Mouse (Mus musculus) gastrocnemius, postnatal 36 days (tissue): ENCODE measurements at regions not wholly inside any gene's neighbourhood (a gene's known extent, or its start where the extent isn't known, plus 50 kb on each side); places are given as distances from the start of the nearest gene placed in this dataset.

Experiments used
- DNase-seq, 2 experiments: peaks; one replicate each; pipeline ENCODE4 v3.0.0; 2022
- intact Hi-C: fragments of 180-260 bp; cut with DNase I; formaldehyde crosslinking; loops from one replicate; pipeline ENCODE4 v1.15.1; 2025

DNA sequence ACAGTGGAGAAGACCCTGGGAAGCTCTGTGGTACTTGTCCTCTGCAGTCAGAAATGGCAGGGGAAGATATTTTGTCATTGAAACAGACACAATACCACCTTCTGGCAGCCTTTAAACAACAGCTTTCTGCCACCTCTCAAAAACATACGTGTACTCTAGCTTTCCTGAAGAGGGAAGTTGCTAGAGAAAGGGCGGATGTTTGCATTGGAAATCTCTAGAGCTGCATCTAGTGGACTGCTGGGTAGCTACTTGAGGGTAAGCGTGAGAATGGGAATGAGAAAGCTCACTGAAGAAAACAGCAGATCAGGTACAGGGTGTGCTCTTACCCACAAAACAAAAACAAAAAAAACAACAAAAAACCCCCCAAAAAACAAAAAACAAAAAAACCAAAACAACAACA lies 61.4 kb upstream of the Eif4g2 start:
- no peak for DNase-seq
- intact Hi-C loops, result no loop called here

DNA sequence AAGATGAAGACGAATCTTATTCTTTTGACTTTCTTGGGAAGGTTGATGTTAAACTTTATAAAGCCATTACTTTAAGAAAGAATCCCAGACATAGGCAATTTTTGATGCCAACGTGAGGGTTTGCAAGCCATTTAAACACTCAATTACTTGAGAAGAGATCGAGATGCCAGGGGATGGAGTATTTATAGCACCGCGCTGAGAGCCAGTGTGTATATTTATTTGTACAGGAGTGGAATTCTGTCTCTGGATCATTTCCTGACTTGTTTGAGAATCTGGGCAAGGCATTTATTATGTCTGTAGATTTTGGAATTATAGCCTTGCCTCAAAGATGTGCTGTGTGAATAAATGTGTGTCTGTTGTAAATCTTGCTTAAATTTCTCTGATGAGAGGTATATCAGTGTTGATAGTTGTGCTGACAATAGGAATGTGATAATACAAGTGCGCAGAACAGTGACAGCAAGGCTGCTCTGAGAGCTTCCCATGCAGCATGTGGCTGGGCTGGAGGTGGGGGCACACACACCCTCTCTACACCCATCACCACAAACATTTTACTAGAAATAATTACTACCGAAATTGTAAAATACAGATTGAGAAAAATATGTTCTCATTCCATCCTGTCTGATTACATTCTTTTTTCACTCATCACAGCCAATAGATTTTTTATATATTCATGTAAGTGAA lies 58.6 kb upstream of the Eif4g2 start:
- DNase-seq, result no peak
- intact Hi-C loops, result no loop called here

DNA sequence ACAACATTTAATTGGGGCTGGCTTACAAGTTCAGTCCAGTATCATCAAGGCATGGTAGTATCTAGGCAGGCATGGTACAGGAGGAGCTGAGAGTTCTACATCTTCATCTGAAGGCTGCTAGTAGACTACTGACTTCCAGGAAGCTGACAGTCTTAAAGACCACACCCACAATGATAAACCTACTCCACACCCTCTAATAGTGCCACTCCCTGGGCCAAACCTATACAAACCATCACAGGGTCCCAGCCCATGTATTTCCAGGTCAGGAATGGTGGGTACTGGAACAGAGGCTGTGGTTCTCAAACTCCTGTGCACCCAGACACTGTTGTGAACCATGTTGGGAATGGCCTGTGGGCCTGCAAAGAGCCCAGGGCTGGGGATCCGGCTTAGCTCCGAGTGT lies 55.2 kb upstream of the Eif4g2 start:
- intact Hi-C loops, result no loop called here
- DNase-seq, result no peak

DNA sequence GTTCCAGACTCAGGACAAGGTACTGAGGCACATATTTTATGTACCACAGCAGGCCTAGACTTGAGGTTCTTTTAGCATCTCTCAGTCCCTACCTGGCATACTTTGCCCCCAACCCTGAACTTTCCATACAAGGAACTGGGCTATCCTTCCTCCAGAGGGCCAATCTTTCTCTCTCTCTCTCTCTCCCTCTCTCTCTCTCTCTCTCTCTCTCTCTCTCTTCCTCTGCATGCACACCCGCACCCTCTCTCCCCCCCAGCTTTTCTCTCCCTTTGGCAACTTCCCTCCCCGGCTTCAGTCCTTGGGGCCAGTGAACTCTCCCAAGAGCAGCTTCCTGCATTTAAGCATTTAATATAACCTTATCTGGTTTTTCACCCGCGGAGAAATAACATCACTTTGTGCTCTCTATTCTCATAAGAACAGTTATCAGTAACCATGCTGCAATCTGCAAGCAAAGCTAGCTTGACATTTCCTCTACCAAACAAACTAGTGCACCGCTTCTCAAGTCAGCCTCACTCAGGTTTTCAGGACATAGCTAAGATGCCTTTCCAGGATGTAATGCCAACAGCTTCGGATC lies 53.3 kb upstream of the Eif4g2 start:
- DNase-seq, result no peak
- intact Hi-C loops, result no loop called here

DNA sequence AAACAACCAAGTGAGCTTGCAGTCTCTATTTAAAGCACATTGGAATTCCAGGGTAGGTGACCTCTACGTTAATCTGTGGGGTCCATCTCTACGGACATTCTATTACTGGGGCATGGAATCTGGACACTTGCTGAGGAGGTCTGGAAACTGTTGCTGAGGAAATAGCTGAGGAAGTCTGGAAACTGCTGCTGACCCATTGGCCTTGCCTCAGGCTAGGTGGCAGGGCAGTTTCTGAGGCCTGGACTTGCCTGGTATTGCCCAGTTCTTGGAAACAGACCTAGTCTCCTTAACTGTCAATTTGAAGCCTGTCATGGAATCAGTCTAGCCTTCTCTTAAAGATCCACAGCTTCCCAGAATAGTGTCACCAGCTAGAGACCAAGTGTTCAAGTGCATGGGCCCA lies 51.7 kb upstream of the Eif4g2 start:
- intact Hi-C loops, result no loop called here
- no peak for DNase-seq
